Mouse (Mus musculus): ENCODE data around the gene Slc12a8.

Slc12a8 gene

DNA sequence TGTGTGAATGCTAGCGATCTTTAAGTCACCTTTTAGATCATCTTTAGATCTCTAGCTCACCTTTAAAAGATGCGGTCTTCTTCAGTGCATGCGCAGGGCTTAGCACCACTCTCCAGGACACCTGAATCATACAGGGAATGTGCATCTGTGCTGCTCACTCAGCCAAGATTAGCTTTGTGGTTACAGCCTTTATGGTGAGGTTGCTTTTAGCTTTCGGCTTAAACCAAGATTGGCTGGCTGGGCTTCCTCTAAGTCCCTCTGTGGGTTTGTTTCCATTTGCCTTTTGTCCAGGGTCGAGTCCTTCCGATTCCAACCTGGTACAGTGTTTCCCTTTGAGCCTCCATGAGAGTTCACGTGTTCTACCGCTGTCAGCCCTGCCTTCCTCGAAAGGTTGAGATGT, 187.2 kb downstream of the Slc12a8 start:
- no peak for DNase-seq

- DNase-seq: peak; percentile 36
These were observed 188.1 kb downstream of the Slc12a8 start for GRCm38 (mm10) chr16:33705258-33705657.

GRCm38 (mm10) chr16:33706111-33706890, 189.2 kb downstream of the Slc12a8 start:
- no peak for DNase-seq

DNA sequence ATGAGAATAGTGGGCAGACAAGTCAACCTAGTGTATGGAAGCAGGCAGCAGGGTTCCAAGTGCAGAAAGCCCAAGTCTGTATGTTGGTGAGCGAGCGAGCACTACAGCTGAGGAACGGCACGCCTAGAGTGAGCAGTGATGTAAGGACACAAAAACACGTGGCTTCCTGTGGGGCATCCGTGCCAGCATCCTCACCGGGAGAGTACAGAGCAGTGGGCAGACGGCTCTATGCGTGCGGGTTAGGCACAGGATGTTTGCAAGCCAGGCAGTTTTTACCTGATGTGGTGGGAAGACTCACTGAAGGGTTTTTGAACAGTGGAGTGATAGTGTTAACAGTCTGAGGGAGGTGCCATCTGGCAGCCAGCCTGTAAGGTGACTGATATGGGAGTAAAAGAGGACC, 190.9 kb downstream of the Slc12a8 start:
- DNase-seq: no peak

GRCm38 (mm10) chr16:33708585-33709397, 191.7 kb downstream of the Slc12a8 start:
- DNase-seq: no peak
